ENCODE assay signal across 27 mouse cellular contexts in genomic region chr5:148933767-148934166, GRCm38 (mm10). TPM values are rescaled to one million over a fixed set of nuclear protein-coding genes. Genes with fewer than 3 reads are reported as not detected.
DNase-seq lines count a peak whose midpoint lies in the region; ATAC-seq and TF ChIP-seq lines count a peak whose summit lies in the region.
"Had no signal": no experiment of that assay in that cellular context is flagged by ENCODE, and none has a peak within 500 bp of the region (broad histone marks: within the 10 kb centered on the region; RNA-seq: fewer than 3 reads in every experiment).

No protein-coding gene starts in this region.

- DNase-seq in heart, embryonic 10.5 days (ENCODE audit: low spot score), result no peak
- DNase-seq in heart, adult 8-10 months (ENCODE audit: low spot score), result no peak
- no peak for DNase-seq in liver, embryonic 11.5 days (ENCODE audit: low spot score)
- no peak for DNase-seq in liver, postnatal 0 days
- no peak for DNase-seq in liver, embryonic 13.5 days
- no peak for DNase-seq in frontal cortex, postnatal 10 days (ENCODE audit: low spot score in 2 of 2)
- DNase-seq in layer of hippocampus, postnatal 36 days, result no peak
- DNase-seq: adrenal gland, postnatal 25 days; cerebellum, adult 11-12 months; cerebellum, adult 9-11 months; gastrocnemius, adult 2 months; gastrocnemius, postnatal 36 days; heart, adult 18-20 months; heart, postnatal 10 days; kidney, adult 18-20 months; kidney, postnatal 10 days; lung, adult 18-20 months; right cerebral cortex, adult 18-20 months; spleen, adult 18-20 months; thymus, postnatal 25 days had no signal

- TF ChIP-seq EP300 in liver, postnatal 0 days (IDR thresholded peaks at IDR 0.05; ENCODE audit: low read depth), result no peak

- no peak overlapping the region for H3K4me3 ChIP-seq in heart, embryonic 10.5 days
- H3K4me3 ChIP-seq in liver, embryonic 11.5 days (ENCODE audit: low read depth, low read length), result no peak overlapping the region
- no peak overlapping the region for H3K4me3 ChIP-seq in liver, postnatal 0 days (ENCODE audit: low read depth, low read length)
- no peak overlapping the region for H3K4me3 ChIP-seq in liver, embryonic 13.5 days (replicated peaks)
- H3K4me3 ChIP-seq: forebrain, embryonic 15.5 days; gastrocnemius, adult 2 months; heart, embryonic 13.5 days; midbrain, embryonic 15.5 days had no signal

- TF ChIP-seq CTCF in liver, postnatal 0 days (IDR thresholded peaks at IDR 0.05; ENCODE audit: low read depth), result no peak

- no peak overlapping the region; the same call in 1 of the 2 replicates for H3K4me2 ChIP-seq in liver, embryonic 11.5 days
- H3K4me2 ChIP-seq in liver, postnatal 0 days (ENCODE audit: low read depth, low read length), result no peak overlapping the region
- H3K4me2 ChIP-seq in liver, embryonic 13.5 days, result peak overlapping the region; percentile 45
- H3K4me2 ChIP-seq: forebrain, embryonic 15.5 days; heart, embryonic 13.5 days; midbrain, embryonic 15.5 days had no signal

- H3K27me3 ChIP-seq in heart, embryonic 10.5 days (ENCODE audit: insufficient read depth, poor library complexity, severe bottlenecking), result no peaks in the 10 kb centered on the region
- no peaks in the 10 kb centered on the region for H3K27me3 ChIP-seq in liver, embryonic 11.5 days (replicated peaks; ENCODE audit: control insufficient read depth, insufficient read depth, low read length)
- H3K27me3 ChIP-seq in liver, postnatal 0 days (ENCODE audit: insufficient read depth, low read length), result no peaks in the 10 kb centered on the region
- no peaks in the 10 kb centered on the region for H3K27me3 ChIP-seq in liver, embryonic 13.5 days
- H3K27me3 ChIP-seq: forebrain, embryonic 15.5 days; heart, embryonic 13.5 days; midbrain, embryonic 15.5 days had no signal

- WGBS in heart, embryonic 10.5 days, result 71% methylated on average over 8 of the region's 8 CpGs
- 60% methylated on average over 8 of the region's 8 CpGs for WGBS in liver, embryonic 11.5 days
- WGBS in liver, postnatal 0 days (ENCODE audit: insufficient replicate concordance), result 65% methylated on average over 8 of the region's 8 CpGs
- WGBS in liver, embryonic 13.5 days (ENCODE audit: insufficient replicate concordance), result 69% methylated on average over 8 of the region's 8 CpGs

- peak overlapping the region; percentile 32; the same call in 1 of the 2 replicates for H3K27ac ChIP-seq in heart, embryonic 10.5 days
- H3K27ac ChIP-seq in liver, embryonic 11.5 days (ENCODE audit: low read depth, low read length), result peak overlapping the region; percentile 50; the same call in 1 of the 2 replicates
- H3K27ac ChIP-seq in liver, postnatal 0 days (ENCODE audit: low read depth), result no peak overlapping the region
- H3K27ac ChIP-seq in liver, embryonic 13.5 days, result peak overlapping the region; percentile 93
- H3K27ac ChIP-seq: forebrain, embryonic 15.5 days; gastrocnemius, adult 2 months; heart, embryonic 13.5 days; macrophage; midbrain, embryonic 15.5 days had no signal

- ATAC-seq in liver, embryonic 11.5 days (replicated peaks; ENCODE audit: low FRiP score), result no peak
- ATAC-seq in liver, postnatal 0 days, result no peak
- ATAC-seq in liver, embryonic 13.5 days (ENCODE audit: low read depth), result no peak
- ATAC-seq: CD4-positive, CD25-positive, alpha-beta regulatory T cell, adult 4 months; forebrain, embryonic 15.5 days; hindbrain, embryonic 16.5 days; lung, postnatal 0 days; midbrain, embryonic 15.5 days had no signal

- no peaks in the 10 kb centered on the region for H3K9me3 ChIP-seq in heart, embryonic 10.5 days
- H3K9me3 ChIP-seq in liver, embryonic 11.5 days (ENCODE audit: control insufficient read depth, low read length), result no peaks in the 10 kb centered on the region; the same call in 1 of the 2 replicates
- no peaks in the 10 kb centered on the region for H3K9me3 ChIP-seq in liver, postnatal 0 days (ENCODE audit: low read length)
- peaks cover 6% of the 10 kb centered on the region; the same call in 1 of the 2 replicates for H3K9me3 ChIP-seq in liver, embryonic 13.5 days (replicated peaks)
- H3K9me3 ChIP-seq: forebrain, embryonic 15.5 days; midbrain, embryonic 15.5 days had no signal

- H3K36me3 ChIP-seq in heart, embryonic 10.5 days, result no peaks in the 10 kb centered on the region
- H3K36me3 ChIP-seq in liver, embryonic 11.5 days (ENCODE audit: control insufficient read depth, insufficient read depth, low read length), result no peaks in the 10 kb centered on the region
- H3K36me3 ChIP-seq in liver, postnatal 0 days (replicated peaks; ENCODE audit: insufficient read depth, low read length), result no peaks in the 10 kb centered on the region
- H3K36me3 ChIP-seq in liver, embryonic 13.5 days, result peaks cover 4% of the 10 kb centered on the region
- H3K36me3 ChIP-seq: forebrain, embryonic 15.5 days; heart, embryonic 13.5 days; midbrain, embryonic 15.5 days had no signal

- H3K4me1 ChIP-seq in heart, embryonic 10.5 days, result peaks cover 15% of the 10 kb centered on the region
- peaks cover 18% of the 10 kb centered on the region for H3K4me1 ChIP-seq in liver, embryonic 11.5 days (replicated peaks; ENCODE audit: control insufficient read depth, insufficient read depth, low read length)
- H3K4me1 ChIP-seq in liver, postnatal 0 days (ENCODE audit: insufficient read depth), result peaks cover 15% of the 10 kb centered on the region
- H3K4me1 ChIP-seq in liver, embryonic 13.5 days (replicated peaks), result peaks cover 80% of the 10 kb centered on the region

- peak overlapping the region; percentile 55; the same call in 1 of the 2 replicates for H3K9ac ChIP-seq in liver, embryonic 11.5 days (ENCODE audit: low read depth, low read length)
- H3K9ac ChIP-seq in liver, postnatal 0 days (replicated peaks), result no peak overlapping the region
- peak overlapping the region; percentile 41 for H3K9ac ChIP-seq in liver, embryonic 13.5 days
- H3K9ac ChIP-seq: forebrain, embryonic 15.5 days; heart, embryonic 13.5 days; midbrain, embryonic 15.5 days had no signal

RNA-seq across cellular contexts. Expression of gene Katnal1, which starts 4.6 kb away (rescaled TPM):
- polyA plus RNA-seq in heart, embryonic 10.5 days (2016; fragmentation: Nextera tagmentation; extraction: Ambion mirVana), result 17.5 and 19.5 TPM in 2 replicates
- total RNA-seq in heart, adult 8-10 months (2022), result 10 to 100 TPM in 3 of 4 experiments, 1 to 10 TPM in 1; 8.8 to 12.8 (median 11.6) TPM
- 18.9 and 19.5 TPM in 2 replicates for polyA plus RNA-seq in liver, embryonic 11.5 days (2014; fragmentation: Nextera tagmentation; extraction: Ambion mirVana)
- 4.3 and 4.8 TPM in 2 replicates for polyA plus RNA-seq in liver, postnatal 0 days (2015; fragmentation: Nextera tagmentation; extraction: Ambion mirVana)
- 8.4 and 12.7 TPM in 2 replicates for polyA plus RNA-seq in liver, embryonic 13.5 days (2015; fragmentation: Nextera tagmentation; extraction: Ambion mirVana)
- total RNA-seq in layer of hippocampus, postnatal 36 days (2021), result 10 to 100 TPM; 60.6 to 66.6 TPM
